Mouse (Mus musculus) liver (tissue): ENCODE measurements around the gene Cdcp1.

Experiments used
- DNase-seq: peaks from one replicate; pipeline ENCODE4 v3.0.0-alpha.2; 2020; ENCODE audit warnings: mixed read lengths

The Cdcp1 gene

GRCm38 (mm10) chr9:123207895-123208294 lies 7.9 kb downstream of the Cdcp1 start:
- no peak for DNase-seq

DNA sequence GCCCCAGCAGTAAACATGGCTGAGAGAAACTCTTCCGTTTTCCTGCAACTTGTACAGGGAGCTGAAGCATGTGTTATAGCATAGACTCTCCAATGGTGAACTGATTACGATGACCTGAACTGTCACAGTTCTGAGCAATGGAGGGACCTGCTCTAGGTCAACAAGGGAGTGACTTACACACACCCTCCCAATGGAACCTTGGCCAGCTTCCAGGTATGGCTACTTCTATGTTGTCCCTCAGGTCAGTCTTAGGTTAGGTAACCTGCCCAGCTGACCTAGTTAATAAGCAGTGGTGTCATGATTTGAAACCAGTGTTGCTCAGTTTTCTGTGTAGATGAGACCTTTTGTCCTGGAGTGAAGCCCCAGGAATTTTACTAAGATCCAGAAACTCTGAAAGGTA lies 8.9 kb downstream of the Cdcp1 start:
- DNase-seq = peak; percentile 15

GRCm38 (mm10) chr9:123206526-123206925 lies 9.3 kb downstream of the Cdcp1 start:
- no peak for DNase-seq

DNA sequence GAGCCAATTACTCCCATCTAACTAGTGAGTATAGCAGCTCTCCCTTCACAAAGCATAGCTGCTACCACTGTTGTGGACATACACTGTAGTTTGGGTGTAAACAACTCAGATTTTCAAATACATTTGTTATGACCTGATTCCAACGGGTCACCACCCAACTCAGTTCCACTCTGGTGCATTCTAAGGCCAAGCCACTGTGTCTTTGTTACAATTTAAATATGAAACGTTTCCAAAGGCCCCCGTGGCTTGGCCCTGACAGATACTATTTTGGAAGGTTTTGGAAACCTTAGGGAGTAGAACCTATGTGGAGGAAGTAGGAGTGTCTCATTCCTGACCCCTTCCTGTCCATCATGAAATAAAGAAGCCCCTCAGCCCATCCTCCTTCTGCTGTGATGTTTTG lies 15.7 kb downstream of the Cdcp1 start:
- no peak for DNase-seq

GRCm38 (mm10) chr9:123188271-123188670 lies 27.6 kb downstream of the Cdcp1 start:
- no peak for DNase-seq

- DNase-seq = no peak
Measured at GRCm38 (mm10) chr9:123187589-123187988, 28.2 kb downstream of the Cdcp1 start.

DNA sequence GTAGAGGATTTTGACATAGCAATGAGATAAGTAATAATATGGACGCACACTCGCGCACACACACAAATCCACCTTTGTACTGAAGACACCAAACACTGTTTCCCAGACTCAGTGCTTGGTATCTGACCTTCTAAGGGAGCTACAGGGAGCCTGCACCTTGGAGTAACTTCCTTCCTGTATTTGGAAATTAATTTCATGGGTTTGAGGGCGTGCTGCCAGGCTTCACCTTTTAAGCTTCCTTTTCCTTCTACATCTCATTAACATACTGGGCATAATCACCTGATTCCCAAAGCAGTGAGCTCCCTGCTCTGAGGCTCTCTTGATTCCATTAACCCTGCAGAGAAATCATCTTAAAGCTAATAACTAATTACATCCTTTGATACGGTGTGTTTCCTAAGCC lies 29.7 kb downstream of the Cdcp1 start:
- no peak for DNase-seq

- no peak for DNase-seq
Measured at GRCm38 (mm10) chr9:123185546-123185945, 30.3 kb downstream of the Cdcp1 start.

DNA sequence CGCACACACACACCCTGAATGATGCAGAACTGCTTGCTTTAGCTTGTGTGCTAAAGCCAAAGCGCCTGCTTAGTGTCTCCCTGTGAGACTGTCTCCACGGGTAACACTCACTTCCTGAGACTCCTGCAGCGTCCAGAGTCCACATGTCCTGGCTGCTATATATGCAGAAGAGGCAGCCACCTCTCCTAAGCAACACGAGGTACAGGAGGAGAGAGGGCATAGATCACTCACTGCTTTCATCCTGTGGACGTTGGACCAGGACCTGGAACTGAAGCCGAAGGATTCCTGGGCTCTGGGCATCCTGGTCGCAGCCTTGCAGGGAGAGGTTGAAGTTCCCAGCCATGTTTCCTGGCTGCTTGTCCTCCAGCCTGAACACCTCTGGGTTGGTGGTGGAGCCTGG lies 32.6 kb downstream of the Cdcp1 start:
- DNase-seq = no peak

- DNase-seq = no peak
Measured at GRCm38 (mm10) chr9:123180003-123180402, 35.8 kb downstream of the Cdcp1 start.

- no peak for DNase-seq
Measured at GRCm38 (mm10) chr9:123177380-123178048, 38.3 kb downstream of the Cdcp1 start.

DNA sequence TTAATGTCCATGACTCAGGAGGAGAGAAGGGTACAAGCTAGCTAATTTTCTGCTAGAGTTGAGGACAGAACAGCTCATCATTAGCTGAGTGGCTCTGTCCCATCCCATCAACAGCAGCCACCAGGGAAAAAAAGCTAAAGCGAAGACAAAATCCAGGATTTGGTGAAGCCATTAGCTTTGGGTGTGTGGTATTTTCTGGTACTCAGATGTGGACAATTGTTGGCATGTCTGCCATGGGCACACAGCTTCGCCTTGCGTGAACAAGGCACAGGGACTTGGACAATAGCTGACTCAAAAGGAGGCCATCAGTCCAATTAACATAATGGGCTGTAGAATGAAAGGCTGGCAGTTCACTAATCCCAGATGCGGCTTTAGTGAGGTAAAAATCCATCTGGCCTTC lies 41.5 kb downstream of the Cdcp1 start:
- no peak for DNase-seq

DNA sequence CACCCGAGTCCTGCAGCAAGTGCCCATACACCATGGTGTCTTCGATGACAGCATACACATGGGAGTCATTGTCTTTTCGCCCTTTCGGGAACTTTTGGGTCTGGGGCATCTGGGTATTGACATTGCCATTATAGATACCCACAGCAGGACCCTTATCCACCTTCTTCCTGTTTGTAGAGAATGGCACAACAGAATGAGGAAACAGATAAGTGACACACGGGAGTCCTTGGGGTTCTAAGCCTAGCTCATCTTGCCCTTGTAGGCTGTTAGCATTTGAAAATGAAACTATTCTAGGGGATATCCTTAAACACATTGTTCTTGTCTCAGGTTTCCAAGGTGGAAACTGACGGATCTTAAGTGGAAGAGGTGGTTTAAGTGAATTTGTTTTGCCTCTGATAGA lies 42.1 kb downstream of the Cdcp1 start:
- DNase-seq = no peak

GRCm38 (mm10) chr9:123165781-123166443 lies 49.9 kb downstream of the Cdcp1 start:
- DNase-seq = no peak

DNA sequence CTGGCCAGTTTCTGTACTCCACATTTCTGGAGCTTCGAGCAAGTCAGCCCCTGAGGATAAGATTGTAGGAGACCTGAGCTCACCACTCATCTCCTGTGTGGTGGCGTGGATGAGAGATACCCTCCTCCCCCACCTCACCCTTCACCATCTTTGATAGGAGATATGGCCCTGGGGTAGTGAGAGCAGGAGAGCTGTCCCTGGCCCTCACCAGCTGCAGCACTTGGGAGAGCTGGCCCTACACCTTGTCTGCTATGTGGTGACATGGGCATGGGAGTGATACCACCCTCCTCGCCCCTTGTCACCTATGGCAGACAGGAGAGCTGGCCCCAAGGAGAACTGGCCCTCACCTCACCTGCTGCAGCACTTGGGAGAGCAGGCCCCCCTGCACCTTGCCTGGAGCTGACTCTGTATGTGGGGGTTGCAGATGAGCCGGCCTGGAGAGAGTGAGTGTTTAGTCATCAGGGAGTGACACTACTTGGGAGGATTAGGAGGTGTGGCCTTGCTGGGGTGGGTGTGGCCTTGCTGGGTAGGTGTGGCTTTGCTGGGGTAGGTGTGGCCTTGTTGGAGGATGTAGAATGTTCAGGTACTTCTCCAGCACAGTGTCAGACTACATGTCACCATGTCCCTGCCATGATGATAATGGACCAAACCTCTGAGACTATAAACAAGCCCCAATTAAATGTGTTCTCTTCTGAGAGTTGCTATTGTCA lies 52.7 kb downstream of the Cdcp1 start:
- DNase-seq = peak; percentile 31

DNA sequence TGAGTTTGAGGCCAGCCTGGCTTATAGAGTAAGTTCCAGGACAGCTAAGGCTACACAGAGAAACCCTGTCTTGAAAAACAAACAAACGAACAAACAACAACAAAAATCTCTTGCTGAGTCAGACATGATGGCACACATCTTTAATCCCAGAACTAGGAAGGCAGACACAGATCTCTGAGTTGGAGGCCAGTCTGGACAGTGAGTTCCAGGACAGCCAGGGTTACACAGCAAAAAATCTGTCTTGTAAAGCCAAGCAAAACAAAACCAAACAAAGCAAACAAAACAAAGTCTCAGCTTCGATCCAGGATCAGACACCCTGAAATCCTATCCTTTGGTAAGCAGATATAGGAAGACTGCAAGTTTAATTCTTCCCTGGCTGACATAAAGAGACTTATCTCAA lies 54.0 kb downstream of the Cdcp1 start:
- DNase-seq = no peak

DNA sequence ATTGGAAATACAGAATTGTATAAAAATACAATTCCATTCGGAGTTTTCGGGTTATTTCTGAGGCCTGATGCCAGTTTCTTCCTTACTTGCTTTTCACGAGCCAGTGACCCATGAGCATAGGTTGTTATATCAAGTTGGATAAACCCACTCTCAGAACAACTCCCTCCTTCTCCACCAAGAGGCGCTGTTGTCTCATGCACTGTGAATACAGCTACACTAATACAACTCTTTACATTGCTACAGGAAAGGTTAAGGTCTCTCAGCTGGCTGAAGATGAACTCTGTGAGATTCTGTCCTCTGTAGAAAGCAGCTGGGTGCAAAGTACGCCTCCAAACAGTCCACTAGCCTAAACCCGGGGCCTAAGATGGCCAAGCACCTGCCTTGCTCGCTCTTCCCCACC lies 56.5 kb downstream of the Cdcp1 start:
- peak; percentile 70 for DNase-seq

DNA sequence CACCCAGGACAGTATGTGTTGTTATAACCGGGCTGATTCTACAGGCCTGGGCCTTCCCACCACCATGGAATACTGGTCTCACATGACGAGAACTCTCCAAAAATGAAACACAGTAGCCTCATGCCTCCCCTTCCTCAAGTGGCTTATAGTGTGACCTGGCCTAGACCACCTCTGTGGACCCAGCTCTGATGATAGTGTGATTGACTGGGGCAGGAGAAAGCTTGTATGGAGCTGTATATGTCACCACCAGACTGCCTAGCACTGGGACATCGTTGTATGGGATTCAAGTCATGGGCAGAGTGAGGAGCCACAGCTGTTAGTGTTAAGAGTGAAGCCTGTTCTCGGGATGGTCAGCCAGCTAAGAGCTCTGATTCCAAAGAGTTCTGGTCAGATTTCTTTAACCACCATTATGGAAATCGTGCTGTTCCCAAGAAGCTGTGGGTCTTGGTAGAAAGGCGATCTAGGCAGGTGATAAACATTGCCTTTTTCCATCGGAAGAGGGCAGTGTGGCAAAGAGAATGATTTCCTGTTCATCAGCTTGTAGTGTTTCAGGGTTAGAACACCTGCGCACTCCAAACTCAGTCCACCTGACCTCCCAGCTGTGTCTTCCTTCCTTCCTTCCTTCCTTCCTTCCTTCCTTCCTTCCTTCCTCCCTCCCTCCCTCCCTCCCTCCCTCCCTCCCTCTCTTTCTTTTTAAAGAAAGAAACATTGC lies 57.6 kb downstream of the Cdcp1 start:
- no peak for DNase-seq

DNA sequence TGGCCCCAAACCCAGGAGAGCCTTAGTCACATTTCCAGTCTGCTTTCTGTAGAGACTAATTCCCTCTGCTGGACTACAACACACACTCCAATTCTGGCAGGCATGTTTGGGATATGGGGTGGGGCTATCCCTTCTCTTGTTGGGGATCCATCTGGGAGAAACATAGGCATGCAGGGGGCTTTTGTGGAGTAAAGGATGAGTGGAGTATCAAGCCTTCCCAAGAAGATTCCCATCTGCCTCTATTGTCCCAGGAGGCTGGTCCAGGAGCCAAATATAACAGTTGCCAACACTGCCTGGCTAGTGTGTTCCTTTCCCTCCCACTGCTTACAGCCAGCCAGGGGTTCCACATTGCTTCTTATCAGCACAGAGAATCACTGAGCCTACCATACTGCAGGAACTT lies 58.1 kb downstream of the Cdcp1 start:
- DNase-seq = no peak

DNA sequence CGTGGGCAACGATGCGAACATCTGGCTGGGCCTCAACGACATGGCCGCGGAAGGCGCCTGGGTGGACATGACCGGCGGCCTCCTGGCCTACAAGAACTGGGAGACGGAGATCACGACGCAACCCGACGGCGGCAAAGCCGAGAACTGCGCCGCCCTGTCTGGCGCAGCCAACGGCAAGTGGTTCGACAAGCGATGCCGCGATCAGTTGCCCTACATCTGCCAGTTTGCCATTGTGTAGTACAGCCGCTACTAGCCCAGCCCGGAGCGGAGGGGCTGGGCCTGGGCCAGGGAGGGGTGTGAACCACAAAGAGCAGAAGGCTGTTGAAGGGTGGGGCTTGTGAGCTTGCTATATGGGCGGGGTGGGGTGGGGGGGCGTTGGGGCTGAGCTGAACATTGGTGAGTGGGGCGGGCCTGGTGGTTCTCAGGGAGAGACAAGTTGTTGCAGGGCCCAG lies 58.9 kb downstream of the Cdcp1 start:
- DNase-seq = peak; percentile 38

GRCm38 (mm10) chr9:123153121-123153520 lies 62.7 kb downstream of the Cdcp1 start:
- no peak for DNase-seq

GRCm38 (mm10) chr9:123152026-123152425 lies 63.8 kb downstream of the Cdcp1 start:
- no peak for DNase-seq

DNA sequence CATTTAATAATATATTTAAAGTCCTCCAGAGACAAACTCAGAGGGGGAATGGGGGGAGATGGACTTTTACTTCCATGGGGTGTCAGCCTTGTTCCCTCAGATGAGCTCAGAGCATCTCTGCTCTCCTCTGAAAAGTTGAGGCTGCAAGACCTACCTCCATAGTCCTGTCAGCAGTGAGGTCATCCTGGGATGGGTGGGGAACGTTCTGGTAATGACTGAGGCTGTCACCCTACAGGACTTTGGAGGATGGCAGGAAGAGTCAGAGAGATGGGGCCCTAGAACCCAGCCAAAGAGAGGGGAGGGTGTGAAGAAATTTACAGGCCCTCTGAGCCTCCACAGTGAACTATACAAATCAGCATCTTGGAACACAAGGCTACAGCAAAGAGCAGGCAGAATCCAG lies 64.3 kb downstream of the Cdcp1 start:
- DNase-seq = no peak
